Mouse (Mus musculus) gastrocnemius, postnatal 25 days (tissue): Measurements from ENCODE around the gene Apeh. TPM values are rescaled to one million over a fixed set of nuclear protein-coding genes. Genes with fewer than 3 reads are reported as not detected.

Experiments
- DNase-seq: peaks from one replicate; pipeline ENCODE4 v3.0.0; 2022
- microRNA-seq, 2 experiments: library from miRNA; unstranded; fragments of <30 nt; microRNA quantifications; one replicate each; pipeline ENCODE4 v1.2.0; 2021; ENCODE audit warnings: borderline replicate concordance in 2 of 2
- total RNA-seq, 2 experiments: library from RNA; stranded (reverse); gene quantifications; 1 replicate in 1 of 2; 2 replicates in 1 of 2; pipeline ENCODE4 v1.2.3; 2021

The Apeh gene
- total RNA-seq, 2 experiments from 2014 or later, result 32.9 to 34.4 TPM

GRCm38 (mm10) chr9:108051931-108052220, 42.5 kb downstream of the Apeh start:
- DNase-seq, result no peak

- DNase-seq, result peak; percentile 10
Observed at GRCm38 (mm10) chr9:108051184-108051930, 43.0 kb downstream of the Apeh start.

GRCm38 (mm10) chr9:108049561-108050251, 44.7 kb downstream of the Apeh start:
- peak; percentile 7 for DNase-seq

GRCm38 (mm10) chr9:108049016-108049455, 45.4 kb downstream of the Apeh start, which contains the start of gene Gmppb:
Gene Gmppb, plus strand, starts transcription at chr9:108049242.
- DNase-seq, result peak; percentile 97

- no peak for DNase-seq
Observed at GRCm38 (mm10) chr9:108048566-108048955, 45.8 kb downstream of the Apeh start.

- peak; percentile 5 for DNase-seq
Observed at GRCm38 (mm10) chr9:108047601-108048565, 46.5 kb downstream of the Apeh start.

GRCm38 (mm10) chr9:108046582-108046981, 47.8 kb downstream of the Apeh start:
- peak; percentile 25 for DNase-seq

GRCm38 (mm10) chr9:108044751-108045492, 49.5 kb downstream of the Apeh start:
- DNase-seq, result no peak

Small RNA genes lying within 50 kb of the gene (microRNA-seq; reads per million reads assigned to microRNA genes)
- gene Gm47303 (0 reads per million in 2 experiments), gene Mir7088 (0 reads per million in 2 experiments)

Other genes with a start within 250 kb of the Apeh start
- gene Rbm6, start 221.4 kb downstream of the Apeh start, total RNA-seq, result 10 to 100 TPM; 18.3 to 20.7 TPM
- 1 to 10 TPM; 8.3 to 9.6 TPM for gene Mon1a, start 206.5 kb downstream of the Apeh start, total RNA-seq
- 1 to 10 TPM; 1.3 to 2.1 TPM for gene Mst1r, start 187.7 kb downstream of the Apeh start, total RNA-seq
- gene Actl11, start 166.1 kb downstream of the Apeh start, total RNA-seq, result not detected
- gene Camkv, start 158.9 kb downstream of the Apeh start, total RNA-seq, result under 1 TPM; 0.18 to 0.38 TPM
- under 1 TPM; 0.46 to 0.88 TPM for gene Traip, start 144.5 kb downstream of the Apeh start, total RNA-seq
- gene Uba7, start 119.1 kb downstream of the Apeh start, total RNA-seq, result 1 to 10 TPM; 2.4 to 2.8 TPM
- not detected for gene Gm20661, start 111.5 kb downstream of the Apeh start, total RNA-seq
- gene Inka1, start 108.7 kb downstream of the Apeh start, total RNA-seq, result 1 to 10 TPM; 2.8 to 3.1 TPM
- under 1 TPM; 0.43 to 0.48 TPM for gene Cdhr4, start 102.1 kb downstream of the Apeh start, total RNA-seq
- gene Gm20662, start 98.3 kb downstream of the Apeh start, total RNA-seq, result not detected
- gene Ip6k1, start 92.1 kb downstream of the Apeh start, total RNA-seq, result 10 to 100 TPM; 21.0 to 23.3 TPM
- gene Gmppb, start 45.4 kb downstream of the Apeh start, total RNA-seq, result 1 to 10 TPM; 6.0 to 6.2 TPM
- gene Amigo3, start 41.4 kb downstream of the Apeh start, total RNA-seq, result 1 to 10 TPM; 1.9 to 2.4 TPM
- not detected for gene Mst1, start 14.2 kb downstream of the Apeh start, total RNA-seq
- 100 to 1,000 TPM; 163 to 169 TPM for gene Rnf123, start 11.3 kb downstream of the Apeh start, total RNA-seq
- under 1 TPM; 0.05 to 0.08 TPM for gene Bsn, start 95.8 kb upstream of the Apeh start, total RNA-seq
- 100 to 1,000 TPM; 169 to 183 TPM for gene Dag1, start 169.4 kb upstream of the Apeh start, total RNA-seq
- gene Nicn1, start 195.8 kb upstream of the Apeh start, total RNA-seq, result 10 to 100 TPM in 1 of 2 experiments, 1 to 10 TPM in 1; 8.2 to 12.1 TPM
- gene Amt, start 202.2 kb upstream of the Apeh start, total RNA-seq, result 1 to 10 TPM; 1.6 to 1.8 TPM
- 100 to 1,000 TPM; 104 to 120 TPM for gene Rhoa, start 211.5 kb upstream of the Apeh start, total RNA-seq
- gene Tcta, start 211.6 kb upstream of the Apeh start, total RNA-seq, result 10 to 100 TPM; 25.0 to 30.8 TPM
- gene Gpx1, start 244.3 kb upstream of the Apeh start, total RNA-seq, result 10 to 100 TPM; 74.4 to 92.9 TPM